Mouse (Mus musculus) midbrain, embryonic 10.5 days (tissue): ENCODE measurements at regions not wholly inside any gene's neighbourhood (a gene's known extent, or its start where the extent isn't known, plus 50 kb on each side); places are given as distances from the start of the nearest gene placed in this dataset.

Experiments used
- DNase-seq: peaks from one replicate; pipeline ENCODE4 v3.0.0-alpha.2; 2017; ENCODE audit warnings: low spot score
- H3K27ac ChIP-seq: fragments of 300-500 bp; sonication (generic); replicated peaks from 2 replicates; pipeline ENCODE4 v1.5.1; 2016; ENCODE audit warnings: mild to moderate bottlenecking
- H3K27me3 ChIP-seq: fragments of 300-500 bp; sonication (generic); 2 replicates; pipeline ENCODE4 v1.6.1; 2016; ENCODE audit warnings: low read depth, mild to moderate bottlenecking; ENCODE audit not compliant: poor library complexity, severe bottlenecking
- H3K36me3 ChIP-seq: fragments of 300-500 bp; sonication (generic); 2 replicates; pipeline ENCODE4 v1.6.1; 2016; ENCODE audit warnings: mild to moderate bottlenecking, moderate library complexity
- H3K4me1 ChIP-seq: fragments of 300-500 bp; sonication (generic); 2 replicates; pipeline ENCODE4 v1.6.1; 2016
- H3K4me3 ChIP-seq: fragments of 300-500 bp; sonication (generic); 2 replicates; pipeline ENCODE4 v1.5.1; 2016; ENCODE audit warnings: mild to moderate bottlenecking, moderate library complexity
- H3K9me3 ChIP-seq: fragments of 300-500 bp; sonication (generic); replicated peaks from 2 replicates; pipeline ENCODE4 v1.6.1; 2016; ENCODE audit warnings: mild to moderate bottlenecking
- WGBS: fragments of 180-500 bp; shearing (Covaris S2); methylation state at CpG from one replicate; pipeline ENCODE4 v1.1.7; 2016; 5-methylcytosine and 5-hydroxymethylcytosine counted together

DNA sequence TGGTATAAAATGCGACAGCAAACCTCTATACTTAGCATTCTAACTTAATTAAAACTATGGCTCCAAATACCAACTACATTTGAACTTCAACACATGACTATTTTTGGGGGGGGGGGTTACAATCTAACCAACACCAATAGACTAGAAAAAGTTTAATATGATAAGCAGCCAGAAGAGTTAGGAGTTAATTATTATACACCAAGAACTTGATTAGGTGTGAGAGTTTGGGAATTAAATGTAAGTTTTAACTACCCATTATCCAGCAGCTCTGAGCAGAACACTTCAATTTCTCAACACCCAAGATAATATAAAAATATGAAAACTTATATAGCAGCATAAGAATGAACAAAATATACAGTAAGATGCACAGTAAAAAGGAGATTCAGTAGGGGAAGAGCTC is 59.2 kb upstream of the Rgs17 start:
- Histone ChIP-seq H3K4me1 (no peaks in the 10 kb centered on the region), H3K27ac (no peak overlapping the region), H3K27me3 (no peaks in the 10 kb centered on the region), H3K4me3 (no peak overlapping the region), H3K36me3 (no peaks in the 10 kb centered on the region), H3K9me3 (no peaks in the 10 kb centered on the region)
- WGBS: 88% methylated on average over 1 of the region's 1 CpGs
- DNase-seq: no peak

DNA sequence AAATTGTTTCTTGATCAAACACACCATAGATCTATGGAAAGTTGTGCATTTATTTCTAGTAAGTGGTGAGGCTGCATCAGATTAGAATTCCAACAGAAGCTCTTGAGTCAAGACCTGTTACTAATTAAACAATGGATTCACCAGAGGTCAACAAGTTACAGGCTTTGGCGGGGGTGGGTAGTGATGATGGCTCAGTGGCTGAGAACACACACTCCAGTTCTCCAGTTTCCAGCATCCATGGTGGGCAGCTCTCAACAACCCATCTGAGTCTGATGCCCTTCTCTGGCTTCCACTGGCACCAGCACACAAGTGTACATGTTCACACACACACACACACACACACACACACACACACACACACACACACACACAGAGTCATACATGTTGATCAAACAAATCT is 56.3 kb upstream of the Rgs17 start:
- no peak for DNase-seq
- no peak overlapping the region for H3K4me3 ChIP-seq
- 65% methylated on average over 1 of the region's 1 CpGs for WGBS
- no peaks in the 10 kb centered on the region for H3K4me1 ChIP-seq
- no peaks in the 10 kb centered on the region for H3K9me3 ChIP-seq
- no peak overlapping the region for H3K27ac ChIP-seq
- no peaks in the 10 kb centered on the region for H3K36me3 ChIP-seq
- H3K27me3 ChIP-seq: no peaks in the 10 kb centered on the region
